Mouse (Mus musculus): ENCODE data around the gene Gm525. TPM values are rescaled to one million over a fixed set of nuclear protein-coding genes. Genes with fewer than 3 reads are reported as not detected.
"Not testable (repeated sequence)": the region's sequence is repeated elsewhere in the genome, so short reads cannot be mapped to it uniquely, and the experiment has no call there.

The Gm525 gene
- total RNA-seq, 2 experiments from 2014 or later: not detected

DNA sequence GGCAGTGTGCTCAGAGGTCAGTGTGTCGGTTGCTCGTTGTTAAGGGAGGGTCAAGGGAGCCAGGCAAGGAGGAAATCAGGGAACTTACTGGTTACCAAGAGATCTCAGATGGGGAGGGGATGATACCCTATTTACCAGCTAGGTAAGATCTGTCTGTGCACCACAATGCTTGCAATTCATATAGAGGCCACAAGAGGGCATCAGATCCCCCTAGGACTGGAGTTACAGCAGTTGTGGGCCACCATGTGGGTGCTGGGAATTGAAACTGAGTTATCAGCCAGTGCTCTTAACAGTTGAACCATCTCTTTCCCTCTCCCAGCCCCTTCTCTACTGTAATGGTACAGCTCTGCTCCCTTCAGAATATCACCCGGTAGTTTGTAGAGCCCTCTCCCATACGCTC, 15.1 kb downstream of the Gm525 start:
- no peak for DNase-seq
- intact Hi-C loops (cut with DNase I): no loop called here

DNA sequence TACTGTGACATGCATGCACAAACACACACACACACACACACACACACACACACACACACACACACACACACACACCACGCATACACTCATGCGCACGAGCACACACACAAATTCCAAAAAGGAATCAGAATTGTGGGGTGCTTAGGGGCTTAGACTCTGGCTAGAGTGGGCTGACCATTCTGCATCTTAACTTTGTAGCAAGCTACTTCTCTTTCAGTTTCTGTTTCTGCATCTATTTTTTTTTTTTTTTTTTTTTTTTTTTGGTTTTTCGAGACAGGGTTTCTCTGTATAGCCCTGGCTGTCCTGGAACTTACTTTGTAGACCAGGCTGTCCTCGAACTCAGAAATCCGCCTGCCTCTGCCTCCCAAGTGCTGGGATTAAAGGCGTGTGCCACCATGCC, 16.7 kb downstream of the Gm525 start:
- intact Hi-C loops (cut with DNase I); DNase-seq: not testable (repeated sequence)

DNA sequence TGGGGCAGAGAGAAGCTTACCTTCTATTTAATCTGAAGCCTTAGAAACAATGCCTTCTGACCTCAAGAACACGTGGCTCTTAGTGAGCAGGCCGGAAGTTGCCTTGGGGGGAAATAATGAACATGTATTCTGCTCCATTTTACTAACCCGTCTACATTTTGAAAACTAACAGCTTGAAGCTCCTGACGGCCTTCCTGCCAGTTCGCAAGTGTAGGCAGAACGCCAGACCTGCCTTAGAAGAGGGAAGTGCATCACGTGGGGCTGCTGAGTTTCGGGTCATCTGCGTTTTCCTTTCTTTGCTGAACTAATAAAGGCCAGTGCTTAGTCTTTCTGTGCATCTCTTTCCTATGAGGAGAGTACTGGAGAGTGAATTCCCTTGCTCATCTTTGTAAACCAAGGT, 19.1 kb downstream of the Gm525 start:
- peak in 1 of 2 experiments; percentile 18 for DNase-seq
- intact Hi-C loops (cut with DNase I): no loop called here

- intact Hi-C loops (cut with DNase I): no loop called here
- DNase-seq: no peak
Observed at GRCm38 (mm10) chr11:89095306-89095705, 21.7 kb downstream of the Gm525 start.

DNA sequence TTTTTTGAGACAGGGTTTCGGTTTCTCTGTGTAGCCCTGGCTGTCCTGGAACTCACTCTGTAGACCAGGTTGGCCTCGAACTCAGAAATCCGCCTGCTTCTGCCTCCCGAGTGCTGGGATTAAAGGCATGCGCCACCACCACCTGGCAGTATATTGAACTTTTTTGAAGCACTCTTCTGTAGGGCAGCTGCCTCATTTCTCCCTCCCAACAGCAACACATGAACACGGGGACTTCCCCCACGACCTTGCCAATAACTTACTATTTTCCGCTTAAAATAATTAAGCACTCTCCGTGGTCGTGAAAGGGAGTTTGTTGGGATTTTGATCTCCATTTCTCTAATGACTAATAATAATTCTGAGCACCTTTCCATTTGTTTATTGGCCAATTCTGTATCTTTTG, 23.7 kb downstream of the Gm525 start:
- DNase-seq; intact Hi-C loops (cut with DNase I): not testable (repeated sequence)

DNA sequence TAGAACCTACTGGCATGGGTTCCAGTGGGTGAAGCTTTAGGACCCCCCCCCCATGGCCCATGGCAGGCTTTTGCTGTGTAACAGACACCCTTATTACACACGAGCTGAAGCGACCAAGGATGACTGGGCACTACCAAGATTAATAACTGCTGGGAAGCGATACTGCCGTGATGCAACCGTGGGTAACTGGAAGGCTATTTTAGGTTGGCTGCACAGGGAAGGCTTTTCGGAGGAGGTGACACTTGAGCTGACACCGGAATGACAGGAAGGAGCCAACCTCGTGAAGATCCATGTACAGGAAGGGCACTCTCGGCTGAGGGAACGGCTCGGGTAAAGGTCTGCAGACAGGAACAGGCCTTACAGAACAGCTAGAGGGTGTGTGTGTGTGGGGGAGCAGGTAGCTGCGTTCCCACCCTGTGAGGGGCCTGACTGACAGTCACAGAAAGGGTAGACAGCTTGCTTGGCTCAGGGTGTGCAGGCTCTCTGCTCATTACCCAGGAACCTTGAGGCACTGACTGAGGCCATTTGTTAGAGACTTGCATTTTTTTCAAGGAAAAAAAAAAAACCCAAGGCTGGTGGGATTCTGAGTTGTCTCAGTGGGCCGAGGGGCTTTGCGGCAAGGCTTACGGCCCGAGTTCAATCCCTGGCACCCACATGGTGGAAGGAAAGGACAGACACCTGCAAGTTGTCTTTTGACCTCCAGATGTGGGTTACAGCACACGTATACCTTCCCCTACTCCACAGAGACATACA, 24.6 kb downstream of the Gm525 start:
- intact Hi-C loops (cut with DNase I): no loop called here
- peak; percentile 31 to 47 for DNase-seq

DNA sequence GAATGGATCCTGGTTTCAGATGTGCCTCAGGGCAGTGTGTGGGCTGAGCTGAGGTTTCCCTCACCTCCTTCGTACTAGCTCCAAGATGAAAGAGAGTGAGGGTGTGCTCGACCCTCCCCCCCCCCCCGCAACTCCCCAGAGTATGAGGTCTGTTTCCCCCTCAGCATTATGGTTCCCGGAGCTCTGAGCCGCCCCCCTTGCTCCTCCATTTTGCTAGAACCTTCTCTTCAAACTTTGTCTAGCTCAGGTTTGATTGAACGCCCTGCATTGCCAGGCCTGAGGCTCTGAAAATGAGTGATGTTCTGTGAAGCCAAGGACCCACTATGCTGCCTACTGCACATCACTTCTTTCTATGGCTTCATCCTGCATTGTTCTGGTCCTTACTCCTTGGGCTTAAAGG, 25.3 kb downstream of the Gm525 start:
- DNase-seq: no peak
- intact Hi-C loops (cut with DNase I): no loop called here

GRCm38 (mm10) chr11:89100403-89100802, 26.8 kb downstream of the Gm525 start:
- intact Hi-C loops (cut with DNase I): loop anchor here (2.0 to 5.0 kb wide), 4 partner anchors 64 to 622 kb away; partner anchors contain the start of gene Nog
- DNase-seq: peak; percentile 80 to 84

- DNase-seq: peak; percentile 49 to 63
- intact Hi-C loops (cut with DNase I): loop anchor here (2.0 to 5.0 kb wide), 4 partner anchors 64 to 621 kb away; partner anchors contain the start of gene Nog
Observed at GRCm38 (mm10) chr11:89100826-89101321, 27.2 kb downstream of the Gm525 start.

DNA sequence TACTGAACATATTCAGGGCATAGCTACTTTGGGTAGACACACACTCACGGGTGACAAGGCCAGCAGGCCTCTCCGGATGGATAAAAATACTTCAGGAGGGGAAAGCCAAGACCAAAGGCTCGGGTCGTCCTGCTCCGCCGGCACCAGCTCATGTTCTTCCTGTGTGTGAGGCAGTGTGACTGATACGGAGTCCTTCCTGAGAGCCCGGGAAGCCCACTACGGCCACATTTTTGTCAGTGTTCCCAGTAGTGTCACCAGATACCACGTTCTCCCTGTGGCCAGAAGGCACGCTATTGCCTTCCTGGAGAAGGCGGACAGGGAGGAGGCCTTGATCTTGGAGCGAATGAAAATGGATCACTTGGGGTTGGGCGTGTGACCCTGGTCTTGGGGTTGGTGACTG, 29.5 kb downstream of the Gm525 start:
- DNase-seq: peak; percentile 46 to 51
- intact Hi-C loops (cut with DNase I): loop anchor here (5.0 kb wide), 2 partner anchors 84 to 619 kb away; no protein-coding TSS in a partner anchor

GRCm38 (mm10) chr11:89105211-89105610, 31.6 kb downstream of the Gm525 start:
- intact Hi-C loops (cut with DNase I): no loop called here
- DNase-seq: no peak

GRCm38 (mm10) chr11:89105823-89106222, 32.2 kb downstream of the Gm525 start:
- intact Hi-C loops (cut with DNase I): no loop called here

DNA sequence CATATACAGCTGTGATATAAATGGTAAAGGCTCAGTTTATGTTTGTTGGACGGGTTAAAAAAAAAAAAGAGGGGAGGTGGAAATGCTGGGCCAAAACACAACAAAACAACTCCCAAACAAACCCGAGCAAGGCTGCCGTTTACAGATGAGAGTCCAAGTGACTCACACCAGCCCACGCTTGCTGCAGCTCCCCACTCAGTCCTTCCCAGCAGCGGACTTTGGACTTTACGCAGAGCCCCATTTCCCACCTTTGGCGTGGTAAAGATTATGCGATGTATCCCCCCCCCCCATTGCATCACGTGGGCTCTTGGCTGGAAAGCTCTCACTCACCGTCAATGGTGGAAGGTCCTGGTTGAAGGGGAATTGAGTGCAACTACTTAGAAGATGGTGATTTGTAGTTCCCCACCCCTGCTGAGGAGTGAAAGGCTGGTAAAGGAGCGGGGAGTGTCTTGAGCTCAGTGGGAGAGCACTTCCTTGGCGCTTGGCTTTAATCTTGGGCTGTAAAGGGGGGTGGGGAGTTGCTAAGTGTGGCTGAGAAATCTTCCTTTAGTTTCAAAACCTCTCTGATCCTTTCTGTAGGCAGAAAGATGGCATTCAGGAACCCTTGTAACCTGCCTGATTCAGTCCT, 33.7 kb downstream of the Gm525 start:
- intact Hi-C loops (cut with DNase I): no loop called here
- DNase-seq: no peak

More at GRCm38 (mm10) chr11:89105823-89106222, 32.2 kb downstream of the Gm525 start:
- DNase-seq: no peak

DNA sequence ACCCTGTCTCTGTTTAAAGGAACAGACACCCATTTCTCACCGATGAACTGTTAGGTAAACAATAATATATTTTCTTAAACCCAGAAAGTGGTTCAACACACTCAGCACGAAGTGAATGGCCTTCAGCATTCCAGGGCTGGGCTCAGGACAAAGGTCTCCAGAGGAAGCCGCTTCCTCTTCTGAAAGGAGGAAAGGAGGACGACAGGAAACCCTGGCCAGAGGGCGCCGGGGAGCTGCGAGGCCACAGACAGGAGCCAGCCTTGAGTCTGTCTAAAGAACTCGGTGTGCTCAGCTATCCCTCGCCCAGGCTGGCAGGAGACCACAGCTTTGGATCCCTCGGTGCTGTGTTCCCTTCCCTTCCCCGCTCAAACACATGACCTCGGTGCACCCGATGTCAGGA, 50.8 kb downstream of the Gm525 start:
- intact Hi-C loops (cut with DNase I): no loop called here
- DNase-seq: peak in 1 of 2 experiments; percentile 17

DNA sequence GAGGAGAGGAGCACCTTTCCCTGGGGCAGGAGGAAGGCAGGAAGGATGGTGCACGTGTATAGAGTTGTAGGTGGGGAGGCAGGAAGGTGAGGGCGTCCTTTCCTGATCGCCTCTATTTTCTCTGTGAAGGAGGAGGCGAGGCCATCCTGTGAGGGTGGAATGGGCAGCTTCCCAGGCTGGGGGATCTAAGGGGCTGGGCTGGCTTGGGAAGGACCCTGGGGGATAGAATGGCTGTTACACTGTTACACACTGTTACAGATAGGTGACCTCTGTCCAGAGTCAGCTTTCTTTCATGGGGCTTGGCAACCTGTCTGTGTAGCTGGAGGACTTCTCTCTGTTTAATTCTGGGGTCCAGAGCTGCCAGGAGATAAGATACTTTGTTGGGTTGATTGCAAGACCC, 57.2 kb downstream of the Gm525 start:
- DNase-seq: no peak
- intact Hi-C loops (cut with DNase I): no loop called here

DNA sequence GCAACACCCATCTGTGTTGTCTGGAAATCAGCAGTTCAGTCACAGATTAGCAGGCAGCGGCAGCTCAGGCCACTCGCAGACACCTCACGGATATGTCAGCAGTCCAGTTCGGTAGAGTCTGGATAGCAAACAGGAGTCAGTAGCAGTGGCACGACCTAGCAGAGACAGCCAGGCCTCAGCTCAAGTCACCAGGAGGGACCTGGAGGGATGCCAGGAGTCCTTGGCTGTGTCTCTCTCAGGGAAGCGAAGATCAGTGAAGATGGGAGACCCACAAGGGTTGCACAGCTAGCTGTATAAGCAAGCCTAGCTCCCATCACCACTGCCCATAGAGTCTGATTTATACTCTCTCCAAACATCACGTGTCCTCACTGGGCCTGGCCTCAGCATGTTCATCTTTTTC, 58.8 kb downstream of the Gm525 start:
- intact Hi-C loops (cut with DNase I): no loop called here
- DNase-seq: no peak

- intact Hi-C loops (cut with DNase I): no loop called here
- DNase-seq: no peak
Observed at GRCm38 (mm10) chr11:89134211-89134610, 60.6 kb downstream of the Gm525 start.

- intact Hi-C loops (cut with DNase I): no loop called here
Observed at GRCm38 (mm10) chr11:89137915-89138314, 64.3 kb downstream of the Gm525 start.

More at GRCm38 (mm10) chr11:89137915-89138314, 64.3 kb downstream of the Gm525 start:
- no peak for DNase-seq

Data from gastrocnemius, postnatal 36 days (tissue).